Mouse (Mus musculus) testis, adult 2 months (tissue): Measurements from ENCODE around the gene Son. TPM values are rescaled to one million over a fixed set of nuclear protein-coding genes. Genes with fewer than 3 reads are reported as not detected.
A peak's percentile ranks its signal among the peaks of the same experiment; 100 is the strongest.

Experiments
- H3K27ac ChIP-seq: fragments of 200-500 bp; 2 replicates; pipeline ENCODE4 v1.5.1; 2012; ENCODE audit warnings: low read depth, low read length; ENCODE audit not compliant: control insufficient read depth, insufficient read depth
- H3K27me3 ChIP-seq: fragments of 200-500 bp; 2 replicates; pipeline ENCODE4 v1.6.1; 2012; ENCODE audit warnings: mild to moderate bottlenecking, low read length, moderate library complexity; ENCODE audit not compliant: control insufficient read depth, insufficient read depth
- H3K36me3 ChIP-seq: fragments of 200-500 bp; 2 replicates; pipeline ENCODE4 v1.6.1; 2012; ENCODE audit warnings: mild to moderate bottlenecking, low read length; ENCODE audit not compliant: control insufficient read depth, insufficient read depth
- H3K4me1 ChIP-seq: fragments of 200-500 bp; 2 replicates; pipeline ENCODE4 v1.6.1; 2012; ENCODE audit warnings: low read length; ENCODE audit not compliant: control insufficient read depth, insufficient read depth
- H3K4me3 ChIP-seq: fragments of 200-500 bp; 2 replicates; pipeline ENCODE4 v1.5.1; 2012; ENCODE audit warnings: low read depth, mild to moderate bottlenecking, low read length, moderate library complexity, mixed read lengths; ENCODE audit not compliant: control insufficient read depth
- CTCF ChIP-seq: fragments of 200-500 bp; IDR thresholded peaks from 2 replicates; pipeline ENCODE4 v1.5.1; 2012; ENCODE audit warnings: low read depth, mild to moderate bottlenecking, inconsistent platforms, low read length, moderate library complexity; ENCODE audit not compliant: control insufficient read depth, insufficient read depth, insufficient replicate concordance
- POLR2A ChIP-seq: fragments of 200-500 bp; IDR thresholded peaks from 2 replicates; pipeline ENCODE4 v1.6.1; 2012; ENCODE audit warnings: low read depth, mild to moderate bottlenecking, inconsistent platforms, low read length, moderate library complexity; ENCODE audit not compliant: control insufficient read depth
- polyA plus RNA-seq: library from polyadenylated mRNA; depleted of rRNA; stranded (reverse); fragments of >200 nt; gene quantifications from 2 replicates; pipeline ENCODE4 v1.2.3, GENCODE M21; 2012

Gene Son
- polyA plus RNA-seq, 1 experiment, result 114 TPM

GRCm38 (mm10) chr16:91611248-91611647 is 36.1 kb upstream of the Son start:
- Histone ChIP-seq H3K4me3 (peak overlapping the region; percentile 78), H3K27ac (peak overlapping the region; percentile 70), H3K27me3 (no peaks in the 10 kb centered on the region), H3K36me3 (peaks cover 1% of the 10 kb centered on the region), H3K4me1 (peaks cover 14% of the 10 kb centered on the region)
- 0 out of 2 replicates have a peak, but pooled peaks have one; percentile 6 for TF ChIP-seq POLR2A
- no peak for TF ChIP-seq CTCF

GRCm38 (mm10) chr16:91612525-91612924 is 34.8 kb upstream of the Son start:
- TF ChIP-seq CTCF, result no peak
- peaks cover 14% of the 10 kb centered on the region for H3K4me1 ChIP-seq
- H3K27me3 ChIP-seq, result no peaks in the 10 kb centered on the region
- peaks cover 3% of the 10 kb centered on the region for H3K36me3 ChIP-seq
- no peak overlapping the region for H3K4me3 ChIP-seq
- H3K27ac ChIP-seq, result no peak overlapping the region

GRCm38 (mm10) chr16:91614552-91614951 is 32.8 kb upstream of the Son start:
- Histone ChIP-seq H3K36me3 (peaks cover 3% of the 10 kb centered on the region), H3K27me3 (no peaks in the 10 kb centered on the region), H3K27ac (no peak overlapping the region), H3K4me3 (no peak overlapping the region), H3K4me1 (peaks cover 16% of the 10 kb centered on the region)
- no peak for TF ChIP-seq CTCF
- TF ChIP-seq POLR2A, result no peak

- H3K27ac ChIP-seq, result peak within 1 kb of the TSS; percentile 77
- TF ChIP-seq POLR2A (peak; percentile 67), CTCF (no peak)
- H3K27me3 ChIP-seq, result no peaks in the 10 kb centered on the region
- H3K4me3 ChIP-seq, result peak within 1 kb of the TSS; percentile 96
- peaks cover 11% of the 10 kb centered on the region for H3K4me1 ChIP-seq
- H3K36me3 ChIP-seq, result peaks cover 3% of the 10 kb centered on the region
These were observed 28.5 kb upstream of the Son start, which contains the start of gene Dnajc28 for GRCm38 (mm10) chr16:91618511-91619501. Dnajc28 (minus strand) TSS chr16:91619026.

- H3K27ac ChIP-seq, result no peak overlapping the region
- peaks cover 3% of the 10 kb centered on the region for H3K36me3 ChIP-seq
- H3K4me3 ChIP-seq, result no peak overlapping the region
These were observed 27.1 kb upstream of the Son start for GRCm38 (mm10) chr16:91620185-91620584.

GRCm38 (mm10) chr16:91620991-91621390 is 26.3 kb upstream of the Son start:
- no peak overlapping the region for H3K4me3 ChIP-seq
- H3K27me3 ChIP-seq, result no peaks in the 10 kb centered on the region
- H3K27ac ChIP-seq, result no peak overlapping the region
- no peak for TF ChIP-seq CTCF
- TF ChIP-seq POLR2A, result no peak
- H3K4me1 ChIP-seq, result peaks cover 11% of the 10 kb centered on the region
- H3K36me3 ChIP-seq, result peaks cover 2% of the 10 kb centered on the region

More at GRCm38 (mm10) chr16:91620185-91620584, 27.1 kb upstream of the Son start:
- TF ChIP-seq CTCF (no peak), POLR2A (no peak)
- Histone ChIP-seq H3K4me1 (peaks cover 11% of the 10 kb centered on the region), H3K27me3 (no peaks in the 10 kb centered on the region)

GRCm38 (mm10) chr16:91623074-91623473 is 24.2 kb upstream of the Son start:
- H3K4me1 ChIP-seq, result peaks cover 11% of the 10 kb centered on the region
- no peak for TF ChIP-seq POLR2A
- TF ChIP-seq CTCF, result no peak
- H3K4me3 ChIP-seq, result no peak overlapping the region
- H3K27ac ChIP-seq, result peak overlapping the region; percentile 44; the same call in 1 of the 2 replicates
- no peaks in the 10 kb centered on the region for H3K27me3 ChIP-seq
- H3K36me3 ChIP-seq, result no peaks in the 10 kb centered on the region; the same call in none of the 2 replicates

GRCm38 (mm10) chr16:91627831-91628230 is 19.5 kb upstream of the Son start:
- Histone ChIP-seq H3K27me3 (no peaks in the 10 kb centered on the region), H3K4me3 (no peak overlapping the region), H3K27ac (no peak overlapping the region), H3K4me1 (no peaks in the 10 kb centered on the region), H3K36me3 (peaks cover 1% of the 10 kb centered on the region)
- no peak for TF ChIP-seq POLR2A
- no peak for TF ChIP-seq CTCF
